Mouse (Mus musculus): ENCODE measurements at regions not wholly inside any gene's neighbourhood (a gene's known extent, or its start where the extent isn't known, plus 50 kb on each side); places are given as distances from the start of the nearest gene placed in this dataset.
A peak's percentile ranks its signal among the peaks of the same experiment; 100 is the strongest.

GRCm38 (mm10) chr5:91198620-91199019 is 59.2 kb downstream of the Areg start:
- ATAC-seq = peak; percentile 20

- ATAC-seq = no peak
Measured at GRCm38 (mm10) chr5:91200448-91200847, 61.0 kb downstream of the Areg start.

- no peak for ATAC-seq
Measured at GRCm38 (mm10) chr5:91204225-91205005, 65.0 kb downstream of the Areg start.

- no peak for ATAC-seq
Measured at GRCm38 (mm10) chr5:91205350-91205880, 66.0 kb downstream of the Areg start.

GRCm38 (mm10) chr5:91206569-91207490 is 67.4 kb downstream of the Areg start:
- no peak for ATAC-seq

- no peak for ATAC-seq
Measured at GRCm38 (mm10) chr5:91220174-91220573, 80.8 kb downstream of the Areg start.

- no peak for ATAC-seq
Measured at GRCm38 (mm10) chr5:91241656-91242055, 102.3 kb downstream of the Areg start.

- ATAC-seq = no peak
Measured at GRCm38 (mm10) chr5:91247444-91247843, 108.0 kb downstream of the Areg start.

- ATAC-seq = no peak
Measured at GRCm38 (mm10) chr5:91261895-91262294, 122.5 kb downstream of the Areg start.

GRCm38 (mm10) chr5:91262526-91262925 is 123.1 kb downstream of the Areg start:
- ATAC-seq = no peak

GRCm38 (mm10) chr5:91270747-91271146 is 131.3 kb downstream of the Areg start:
- ATAC-seq = no peak

- no peak for ATAC-seq
Measured at GRCm38 (mm10) chr5:91271416-91271815, 131.4 kb downstream of the Btc start.

GRCm38 (mm10) chr5:91274411-91274810 is 128.4 kb downstream of the Btc start:
- no peak for ATAC-seq

GRCm38 (mm10) chr5:91278466-91278865 is 124.3 kb downstream of the Btc start:
- peak; percentile 74 for ATAC-seq

GRCm38 (mm10) chr5:91279464-91279863 is 123.3 kb downstream of the Btc start:
- no peak for ATAC-seq

GRCm38 (mm10) chr5:91282969-91283368 is 119.8 kb downstream of the Btc start:
- ATAC-seq = peak; percentile 41

- no peak for ATAC-seq
Measured at GRCm38 (mm10) chr5:91293073-91293472, 109.7 kb downstream of the Btc start.

GRCm38 (mm10) chr5:91294957-91295356 is 107.8 kb downstream of the Btc start:
- no peak for ATAC-seq

- ATAC-seq = no peak
Measured at GRCm38 (mm10) chr5:91297068-91297467, 105.7 kb downstream of the Btc start.

GRCm38 (mm10) chr5:91302114-91302513 is 100.7 kb downstream of the Btc start:
- no peak for ATAC-seq

- ATAC-seq = no peak
Measured at GRCm38 (mm10) chr5:91302943-91303342, 99.9 kb downstream of the Btc start.

GRCm38 (mm10) chr5:91303702-91304101 is 99.1 kb downstream of the Btc start:
- no peak for ATAC-seq

- no peak for ATAC-seq
Measured at GRCm38 (mm10) chr5:91307031-91307430, 95.8 kb downstream of the Btc start.
